Mouse (Mus musculus): ENCODE data around the gene Cebpa. TPM values are rescaled to one million over a fixed set of nuclear protein-coding genes. Genes with fewer than 3 reads are reported as not detected.

The Cebpa gene
- polyA plus RNA-seq (2016; fragmentation: Nextera tagmentation; extraction: Ambion mirVana) = 0.96 and 1.6 TPM in 2 replicates

GRCm38 (mm10) chr7:35118841-35119413 lies at the start of gene Cebpa:
Cebpa (plus strand) TSS chr7:35119293.
- ATAC-seq (ENCODE audit: low FRiP score) = peak; percentile 93
- Histone ChIP-seq H3K9ac (peak within 1 kb of the TSS; percentile 59), H3K4me2 (replicated peaks) (peak within 1 kb of the TSS; percentile 96), H3K27ac (no peak within 1 kb of the TSS), H3K9me3 (replicated peaks) (no peaks in the 10 kb centered on the region), H3K36me3 (no peaks in the 10 kb centered on the region), H3K4me1 (peaks cover 26% of the 10 kb centered on the region), H3K27me3 (peaks cover 81% of the 10 kb centered on the region), H3K4me3 (peak within 1 kb of the TSS; percentile 45)
- WGBS = under 1% methylated on average over 49 of the region's 50 CpGs

- no peaks in the 10 kb centered on the region for H3K27me3 ChIP-seq
- H3K36me3 ChIP-seq = no peaks in the 10 kb centered on the region
- H3K27ac ChIP-seq = no peak overlapping the region
- no peak overlapping the region for H3K4me2 ChIP-seq (replicated peaks)
- no peak overlapping the region for H3K9ac ChIP-seq
- 47% methylated on average over 5 of the region's 5 CpGs for WGBS
- ATAC-seq (ENCODE audit: low FRiP score) = no peak
- H3K9me3 ChIP-seq (replicated peaks) = no peaks in the 10 kb centered on the region
- no peak overlapping the region for H3K4me3 ChIP-seq
- H3K4me1 ChIP-seq = no peaks in the 10 kb centered on the region
These were observed 42.4 kb upstream of the Cebpa start for GRCm38 (mm10) chr7:35076645-35077044.

GRCm38 (mm10) chr7:35080843-35081338 lies 38.2 kb upstream of the Cebpa start:
- ATAC-seq (ENCODE audit: low FRiP score) = no peak
- H3K27me3 ChIP-seq = 0 out of 2 replicates have a peak, but pooled peaks cover 8% of the 10 kb centered on the region
- no peak overlapping the region for H3K9ac ChIP-seq
- no peaks in the 10 kb centered on the region for H3K36me3 ChIP-seq
- H3K27ac ChIP-seq = no peak overlapping the region; the same call in 1 of the 2 replicates
- H3K9me3 ChIP-seq (replicated peaks) = no peaks in the 10 kb centered on the region
- WGBS = 44% methylated on average over 10 of the region's 10 CpGs
- H3K4me1 ChIP-seq = peaks cover 3% of the 10 kb centered on the region; the same call in 1 of the 2 replicates
- H3K4me2 ChIP-seq (replicated peaks) = no peak overlapping the region
- no peak overlapping the region for H3K4me3 ChIP-seq

- Histone ChIP-seq H3K27ac (no peak overlapping the region), H3K4me1 (peaks cover 9% of the 10 kb centered on the region), H3K4me3 (no peak overlapping the region), H3K9me3 (replicated peaks) (no peaks in the 10 kb centered on the region), H3K9ac (no peak overlapping the region), H3K36me3 (no peaks in the 10 kb centered on the region), H3K4me2 (replicated peaks) (no peak overlapping the region), H3K27me3 (0 out of 2 replicates have a peak, but pooled peaks cover 8% of the 10 kb centered on the region)
- no peak for ATAC-seq (ENCODE audit: low FRiP score)
- 86% methylated on average over 9 of the region's 9 CpGs for WGBS
These were observed 37.5 kb upstream of the Cebpa start for GRCm38 (mm10) chr7:35081406-35082104.

- no peak for ATAC-seq (ENCODE audit: low FRiP score)
- no peak overlapping the region for H3K4me3 ChIP-seq
- no peaks in the 10 kb centered on the region for H3K36me3 ChIP-seq
- no peak overlapping the region for H3K4me2 ChIP-seq (replicated peaks)
- H3K27me3 ChIP-seq = 0 out of 2 replicates have a peak, but pooled peaks cover 12% of the 10 kb centered on the region
- WGBS = 72% methylated on average over 12 of the region's 12 CpGs
- no peak overlapping the region for H3K27ac ChIP-seq
- no peak overlapping the region for H3K9ac ChIP-seq
- H3K4me1 ChIP-seq = peaks cover 17% of the 10 kb centered on the region
- no peaks in the 10 kb centered on the region for H3K9me3 ChIP-seq (replicated peaks)
These were observed 34.3 kb upstream of the Cebpa start for GRCm38 (mm10) chr7:35084565-35085360.

- peak overlapping the region; percentile 4 for H3K27ac ChIP-seq
- under 1% methylated on average over 21 of the region's 21 CpGs for WGBS
- H3K9me3 ChIP-seq (replicated peaks) = no peaks in the 10 kb centered on the region
- peaks cover 17% of the 10 kb centered on the region for H3K4me1 ChIP-seq
- peak; percentile 78 for ATAC-seq (ENCODE audit: low FRiP score)
- no peaks in the 10 kb centered on the region for H3K36me3 ChIP-seq
- peak overlapping the region; percentile 19 for H3K4me3 ChIP-seq
- no peak overlapping the region for H3K9ac ChIP-seq
- H3K27me3 ChIP-seq = 0 out of 2 replicates have a peak, but pooled peaks cover 12% of the 10 kb centered on the region
- peak overlapping the region; percentile 49 for H3K4me2 ChIP-seq (replicated peaks)
These were observed 32.7 kb upstream of the Cebpa start for GRCm38 (mm10) chr7:35086271-35086861.

- Histone ChIP-seq H3K4me2 (replicated peaks) (no peak overlapping the region), H3K27ac (no peak overlapping the region), H3K27me3 (peaks cover 9% of the 10 kb centered on the region; the same call in 1 of the 2 replicates), H3K36me3 (no peaks in the 10 kb centered on the region), H3K4me1 (peaks cover 14% of the 10 kb centered on the region), H3K9me3 (replicated peaks) (no peaks in the 10 kb centered on the region), H3K9ac (no peak overlapping the region), H3K4me3 (no peak overlapping the region)
- ATAC-seq (ENCODE audit: low FRiP score) = no peak
- WGBS = 82% methylated on average over 5 of the region's 5 CpGs
These were observed 28.5 kb upstream of the Cebpa start for GRCm38 (mm10) chr7:35090550-35090949.

GRCm38 (mm10) chr7:35094975-35095678 lies 24.0 kb upstream of the Cebpa start:
- WGBS = 74% methylated on average over 9 of the region's 9 CpGs
- Histone ChIP-seq H3K4me1 (no peaks in the 10 kb centered on the region), H3K27me3 (peaks cover 2% of the 10 kb centered on the region; the same call in 1 of the 2 replicates), H3K4me3 (no peak overlapping the region), H3K4me2 (replicated peaks) (no peak overlapping the region), H3K36me3 (no peaks in the 10 kb centered on the region), H3K9ac (no peak overlapping the region), H3K9me3 (replicated peaks) (no peaks in the 10 kb centered on the region), H3K27ac (no peak overlapping the region)
- ATAC-seq (ENCODE audit: low FRiP score) = no peak

GRCm38 (mm10) chr7:35098777-35099176 lies 20.3 kb upstream of the Cebpa start:
- H3K36me3 ChIP-seq = no peaks in the 10 kb centered on the region
- no peaks in the 10 kb centered on the region for H3K27me3 ChIP-seq
- no peak overlapping the region for H3K9ac ChIP-seq
- no peak overlapping the region for H3K4me2 ChIP-seq (replicated peaks)
- no peak overlapping the region for H3K27ac ChIP-seq
- no peaks in the 10 kb centered on the region; the same call in 1 of the 2 replicates for H3K9me3 ChIP-seq (replicated peaks)
- H3K4me1 ChIP-seq = no peaks in the 10 kb centered on the region
- ATAC-seq (ENCODE audit: low FRiP score) = no peak
- WGBS = 78% methylated on average over 4 of the region's 4 CpGs
- no peak overlapping the region for H3K4me3 ChIP-seq

- H3K36me3 ChIP-seq = no peaks in the 10 kb centered on the region
- H3K27me3 ChIP-seq = no peaks in the 10 kb centered on the region
- H3K4me3 ChIP-seq = no peak overlapping the region
- no peak for ATAC-seq (ENCODE audit: low FRiP score)
- WGBS = 86% methylated on average over 4 of the region's 4 CpGs
- H3K9me3 ChIP-seq (replicated peaks) = no peaks in the 10 kb centered on the region; the same call in 1 of the 2 replicates
- H3K9ac ChIP-seq = no peak overlapping the region
- H3K27ac ChIP-seq = no peak overlapping the region
- H3K4me2 ChIP-seq (replicated peaks) = no peak overlapping the region
- no peaks in the 10 kb centered on the region for H3K4me1 ChIP-seq
These were observed 19.6 kb upstream of the Cebpa start for GRCm38 (mm10) chr7:35099528-35099927.

GRCm38 (mm10) chr7:35106614-35107013 lies 12.5 kb upstream of the Cebpa start:
- no peak overlapping the region for H3K9ac ChIP-seq
- H3K4me3 ChIP-seq = no peak overlapping the region
- 82% methylated on average over 7 of the region's 7 CpGs for WGBS
- no peaks in the 10 kb centered on the region for H3K36me3 ChIP-seq
- no peak overlapping the region for H3K4me2 ChIP-seq (replicated peaks)
- ATAC-seq (ENCODE audit: low FRiP score) = no peak
- peaks cover 2% of the 10 kb centered on the region; the same call in 1 of the 2 replicates for H3K9me3 ChIP-seq (replicated peaks)
- H3K27me3 ChIP-seq = no peaks in the 10 kb centered on the region
- no peak overlapping the region for H3K27ac ChIP-seq
- H3K4me1 ChIP-seq = no peaks in the 10 kb centered on the region
